Comparison of ENCODE assay signal across 22 mouse cellular contexts in the genomic region with DNA sequence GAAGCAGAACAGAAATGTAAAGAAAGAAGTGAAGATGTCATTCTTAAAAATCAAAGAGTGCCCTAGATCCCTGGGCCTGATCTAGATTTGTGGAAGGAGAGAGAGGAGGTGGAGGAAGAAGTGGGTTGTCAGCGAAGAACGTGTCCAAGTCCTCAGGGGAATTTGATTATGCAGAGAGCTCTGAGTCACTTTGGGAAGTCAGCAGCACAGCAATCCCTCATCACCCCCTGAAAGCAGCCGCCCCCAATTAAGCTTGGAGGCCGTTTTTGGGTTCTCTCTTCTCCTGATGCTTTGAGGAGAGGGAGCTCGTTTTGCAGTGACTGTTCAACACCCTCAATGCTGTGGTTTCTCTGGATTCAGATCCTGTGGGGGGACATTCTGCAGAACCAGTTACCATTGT. TPM values are rescaled to one million over a fixed set of nuclear protein-coding genes. Genes with fewer than 3 reads are reported as not detected.
A peak's percentile ranks its signal among the peaks of the same experiment; 100 is the strongest.
DNase-seq lines count a peak whose midpoint lies in the region; TF ChIP-seq lines count a peak whose summit lies in the region.
"Had no signal": no experiment of that assay in that cellular context is flagged by ENCODE, and none has a peak within 500 bp of the region (broad histone marks: within the 10 kb centered on the region; RNA-seq: fewer than 3 reads in every experiment).

No protein-coding gene starts in this region.

- H3K27me3 ChIP-seq in heart, embryonic 10.5 days (ENCODE audit: insufficient read depth, poor library complexity, severe bottlenecking) = no peaks in the 10 kb centered on the region
- H3K27me3 ChIP-seq: forebrain, embryonic 13.5 days; hindbrain, embryonic 12.5 days; Patski had no signal

- TF ChIP-seq CTCF in left cerebral cortex, adult 2 months (IDR thresholded peaks at IDR 0.05) = no peak

- H3K36me3 ChIP-seq in heart, embryonic 10.5 days = no peaks in the 10 kb centered on the region
- H3K36me3 ChIP-seq: embryonic facial prominence, embryonic 10.5 days; G1E; hindbrain, embryonic 12.5 days had no signal

- intact Hi-C loops in left cerebral cortex, adult 2 months (cut with DNase I) = loop anchor here (1.0 to 2.0 kb wide), 3 partner anchors 13 to 49 kb away; no protein-coding TSS in a partner anchor
- intact Hi-C loops in left cerebral cortex, postnatal 10 days (cut with DNase I) = no loop called here

- 57% methylated on average over 5 of the region's 5 CpGs for WGBS in heart, embryonic 10.5 days

- DNase-seq in left cerebral cortex, adult 2 months (ENCODE audit: extremely low spot score in 1 of 2, low spot score in 2 of 2) = peak; percentile 32 to 33
- DNase-seq in left cerebral cortex, postnatal 10 days (ENCODE audit: extremely low spot score in 1 of 2, low spot score in 2 of 2) = no peak
- peak; percentile 36 for DNase-seq in right cerebral cortex, postnatal 25 days
- no peak for DNase-seq in right cerebral cortex, postnatal 4 days
- peak; percentile 88 for DNase-seq in brain, adult 2 months (ENCODE audit: low read depth, low spot score)
- peak; percentile 75 for DNase-seq in telencephalon, adult 2 months (ENCODE audit: low read depth, low spot score)
- no peak for DNase-seq in cerebellum, adult 9-10 months
- DNase-seq in heart, embryonic 10.5 days (ENCODE audit: low spot score) = no peak
- DNase-seq: adrenal gland, postnatal 14 days; B cell, adult 2 months; cerebellum, adult 18-20 months; cerebellum, postnatal 10 days; forebrain, postnatal 0 days; gastrocnemius, adult 2 months; gastrocnemius, postnatal 25 days; heart, postnatal 10 days; heart, postnatal 4 days had no signal

- no peaks in the 10 kb centered on the region for H3K9me3 ChIP-seq in heart, embryonic 10.5 days
- H3K9me3 ChIP-seq: embryonic facial prominence, embryonic 10.5 days; forebrain, embryonic 13.5 days; G1E; hindbrain, embryonic 12.5 days had no signal

- no peak overlapping the region; the same call in 1 of the 2 replicates for H3K27ac ChIP-seq in left cerebral cortex, adult 2 months
- no peak overlapping the region for H3K27ac ChIP-seq in heart, embryonic 10.5 days
- H3K27ac ChIP-seq: embryonic facial prominence, embryonic 10.5 days; forebrain, embryonic 13.5 days; gastrocnemius, adult 2 months; hindbrain, embryonic 12.5 days had no signal

- H3K4me3 ChIP-seq in left cerebral cortex, adult 2 months = no peak overlapping the region
- no peak overlapping the region for H3K4me3 ChIP-seq in heart, embryonic 10.5 days
- H3K4me3 ChIP-seq: embryonic facial prominence, embryonic 10.5 days; forebrain, embryonic 13.5 days; gastrocnemius, adult 2 months; hindbrain, embryonic 12.5 days had no signal

- H3K4me1 ChIP-seq in heart, embryonic 10.5 days = no peaks in the 10 kb centered on the region
- H3K4me1 ChIP-seq: embryonic facial prominence, embryonic 10.5 days; forebrain, embryonic 13.5 days; hindbrain, embryonic 12.5 days had no signal

RNA-seq across cellular contexts. Expression of a gene that starts 24.1 kb away (rescaled TPM):
- total RNA-seq in left cerebral cortex, adult 2 months (2021) = 100 to 1,000 TPM; 178 to 192 TPM
- 100 to 1,000 TPM; 128 to 136 TPM for total RNA-seq in left cerebral cortex, postnatal 10 days (2021)
- polyA plus RNA-seq in heart, embryonic 10.5 days (2016; fragmentation: Nextera tagmentation; extraction: Ambion mirVana) = 5.0 and 10.1 TPM in 2 replicates
- polyA plus RNA-seq: G1E had no signal

Comparison
In these comparisons a context has a peak if more than half of its experiments do, and no peak if none do; other contexts are left out.
1. DNase-seq: peak in left cerebral cortex, adult 2 months (2 of 2), right cerebral cortex, postnatal 25 days (single experiment), brain, adult 2 months (single experiment) and telencephalon, adult 2 months (single experiment); none in left cerebral cortex, postnatal 10 days (0 of 2), right cerebral cortex, postnatal 4 days (single experiment), cerebellum, adult 9-10 months (single experiment) and heart, embryonic 10.5 days (single experiment).